Mouse (Mus musculus) limb, embryonic 11.5 days (tissue): ENCODE data around the gene Cap2. TPM values are rescaled to one million over a fixed set of nuclear protein-coding genes. Genes with fewer than 3 reads are reported as not detected.

ENCODE experiments used
- ATAC-seq: fragments of 200-750 bp; cut with Nextera tagmentation; 2 replicates; pipeline ENCODE4 v1.8.0; 2017; ENCODE audit warnings: low read depth; ENCODE audit not compliant: insufficient number of reproducible peaks, low FRiP score, low TSS enrichment
- DNase-seq: peaks from one replicate; pipeline ENCODE4 v3.0.0-alpha.2; 2015; ENCODE audit warnings: low spot score
- H3K27ac ChIP-seq: fragments of 300-500 bp; sonication (generic); replicated peaks from 2 replicates; pipeline ENCODE4 v1.5.1; 2014; ENCODE audit warnings: low read depth, mild to moderate bottlenecking, low read length
- H3K27me3 ChIP-seq: fragments of 300-500 bp; sonication (generic); 2 replicates; pipeline ENCODE4 v1.6.1; 2014; ENCODE audit warnings: mild to moderate bottlenecking, low read length, mixed read lengths; ENCODE audit not compliant: control insufficient read depth, insufficient read depth
- H3K36me3 ChIP-seq: fragments of 300-500 bp; sonication (generic); 2 replicates; pipeline ENCODE4 v1.6.1; 2014; ENCODE audit warnings: mild to moderate bottlenecking, low read length, moderate library complexity, mixed read lengths; ENCODE audit not compliant: control insufficient read depth, insufficient read depth
- H3K4me1 ChIP-seq: fragments of 300-500 bp; sonication (generic); 2 replicates; pipeline ENCODE4 v1.6.1; 2014; ENCODE audit warnings: low read length, mixed read lengths; ENCODE audit not compliant: control insufficient read depth, insufficient read depth
- H3K4me2 ChIP-seq: fragments of 300-500 bp; sonication (generic); 2 replicates; pipeline ENCODE4 v1.6.1; 2014; ENCODE audit warnings: low read depth, mild to moderate bottlenecking, moderate library complexity; ENCODE audit not compliant: severe bottlenecking
- H3K4me3 ChIP-seq: fragments of 300-500 bp; sonication (generic); 2 replicates; pipeline ENCODE4 v1.5.1; 2014; ENCODE audit warnings: low read depth, low read length
- H3K9ac ChIP-seq: fragments of 300-500 bp; sonication (generic); 2 replicates; pipeline ENCODE4 v1.6.1; 2014; ENCODE audit warnings: mild to moderate bottlenecking, low read length
- H3K9me3 ChIP-seq: fragments of 300-500 bp; sonication (generic); 2 replicates; pipeline ENCODE4 v1.6.1; 2016; ENCODE audit warnings: low read length; ENCODE audit not compliant: control insufficient read depth
- WGBS: fragments of 180-500 bp; shearing (Covaris S2); extraction: QIAGEN DNeasy Blood & Tissue Kit; methylation state at CpG from one replicate; pipeline ENCODE4 v1.1.7; 2014; 5-methylcytosine and 5-hydroxymethylcytosine counted together
- polyA plus RNA-seq: library from polyadenylated mRNA; unstranded; fragments of >200 nt; fragmentation: Nextera tagmentation; extraction: Ambion mirVana; gene quantifications from 2 replicates; pipeline ENCODE4 v1.2.1, GENCODE M21; 2014

The Cap2 gene
- polyA plus RNA-seq, 1 experiment from 2014 or later, result 5.4 TPM

- Histone ChIP-seq H3K27ac (no peak overlapping the region), H3K36me3 (no peaks in the 10 kb centered on the region; the same call in 1 of the 2 replicates), H3K27me3 (no peaks in the 10 kb centered on the region), H3K9ac (no peak overlapping the region), H3K4me1 (no peaks in the 10 kb centered on the region), H3K9me3 (no peaks in the 10 kb centered on the region), H3K4me2 (no peak overlapping the region), H3K4me3 (no peak overlapping the region)
- no peak for DNase-seq
- ATAC-seq, result no peak
- WGBS, result 78% methylated on average over 5 of the region's 5 CpGs
Observed at GRCm38 (mm10) chr13:46654566-46654965, 152.9 kb downstream of the Cap2 start.

DNA sequence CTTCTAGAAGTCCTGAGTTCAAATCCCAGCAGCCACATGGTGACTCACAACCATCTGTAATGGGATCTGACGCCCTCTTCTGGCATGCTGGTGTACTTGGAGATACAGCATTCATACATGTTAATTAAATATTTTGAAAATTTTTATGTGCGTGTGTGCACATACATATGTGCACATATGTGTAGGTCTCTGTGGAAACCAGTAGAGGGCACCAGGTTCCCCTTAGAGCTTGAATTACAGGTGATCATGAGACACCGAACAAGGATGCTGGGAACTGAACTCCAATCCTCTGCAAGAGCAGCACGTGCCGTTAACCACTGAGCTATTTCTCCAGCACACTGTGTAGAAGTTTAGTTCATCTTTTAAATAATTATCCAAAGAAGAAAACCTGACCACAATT, 157.6 kb downstream of the Cap2 start:
- H3K4me3 ChIP-seq, result no peak overlapping the region
- 85% methylated on average over 5 of the region's 5 CpGs for WGBS
- H3K4me1 ChIP-seq, result no peaks in the 10 kb centered on the region
- no peaks in the 10 kb centered on the region for H3K9me3 ChIP-seq
- ATAC-seq (no peak), DNase-seq (no peak)
- H3K36me3 ChIP-seq, result no peaks in the 10 kb centered on the region
- H3K4me2 ChIP-seq, result no peak overlapping the region
- H3K27ac ChIP-seq, result no peak overlapping the region
- no peak overlapping the region for H3K9ac ChIP-seq
- H3K27me3 ChIP-seq, result no peaks in the 10 kb centered on the region

DNA sequence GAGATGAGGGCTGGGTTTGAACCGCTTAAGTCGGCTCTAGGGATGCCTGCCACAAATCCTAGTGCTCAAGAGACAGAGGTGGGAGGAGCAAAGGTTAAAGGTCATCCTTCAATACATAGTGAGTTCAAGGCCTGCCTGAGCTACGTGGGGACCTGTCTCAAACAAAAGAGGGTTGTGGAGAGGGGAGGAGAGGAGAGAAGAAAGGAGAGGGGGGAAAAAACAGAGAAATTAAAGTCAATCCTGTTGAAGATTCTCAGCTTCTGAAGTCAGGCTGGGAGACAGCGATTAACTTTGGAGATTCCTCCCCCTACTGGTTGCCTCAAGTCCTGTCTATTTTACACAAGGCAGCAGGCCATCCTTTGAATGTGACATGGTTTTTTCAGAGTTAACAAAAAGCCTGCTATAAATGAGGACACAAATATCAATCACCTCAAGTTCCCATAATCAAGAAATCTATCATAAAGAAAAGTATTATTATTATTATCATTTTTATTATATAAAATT, 161.9 kb downstream of the Cap2 start:
- Histone ChIP-seq H3K4me3 (no peak overlapping the region), H3K36me3 (no peaks in the 10 kb centered on the region), H3K27ac (no peak overlapping the region), H3K27me3 (no peaks in the 10 kb centered on the region), H3K9me3 (no peaks in the 10 kb centered on the region), H3K4me2 (no peak overlapping the region), H3K4me1 (no peaks in the 10 kb centered on the region), H3K9ac (no peak overlapping the region)
- whole genome bisulfite sequencing, result 48% methylated on average over 4 of the region's 4 CpGs
- no peak for ATAC-seq
- no peak for DNase-seq

- WGBS, result 1% methylated on average over 42 of the region's 46 CpGs
- ATAC-seq, result peak; percentile 93
- peaks cover 3% of the 10 kb centered on the region; the same call in 1 of the 2 replicates for H3K36me3 ChIP-seq
Observed at GRCm38 (mm10) chr13:46669048-46669619, 167.5 kb downstream of the Cap2 start, which contains the start of gene Fam8a1. Gene Fam8a1 (plus strand): TSS chr13:46669522.

DNA sequence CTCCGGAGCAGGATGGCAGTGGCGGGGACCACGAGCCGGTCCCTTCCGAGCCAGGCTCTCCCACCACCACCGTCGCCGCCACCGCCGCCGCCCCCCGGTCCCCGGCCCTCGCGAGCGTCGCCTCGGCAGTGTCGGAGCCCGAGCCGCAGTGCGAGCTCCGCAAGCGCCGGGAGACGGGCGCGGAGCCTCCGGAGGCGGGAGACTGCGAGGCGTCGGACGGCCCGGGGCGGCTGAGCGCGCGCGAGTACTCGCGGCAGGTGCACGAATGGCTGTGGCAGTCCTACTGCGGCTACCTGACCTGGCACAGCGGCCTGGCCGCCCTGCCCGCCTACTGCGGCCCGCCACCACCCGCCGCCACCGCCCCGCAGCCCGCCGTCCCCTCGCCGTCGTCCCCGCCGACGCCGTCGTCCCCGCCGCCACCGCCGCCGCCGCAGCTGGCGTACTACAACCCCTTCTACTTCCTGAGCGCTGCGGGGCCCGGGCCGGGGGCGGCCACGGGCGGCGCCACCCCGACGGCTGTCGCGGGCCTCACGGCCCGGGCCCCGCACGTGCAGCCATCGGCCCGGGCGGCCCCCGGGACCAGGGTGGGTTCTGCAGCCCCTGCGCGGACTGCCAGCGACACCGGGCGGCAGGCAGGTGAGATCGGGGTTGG, 168.1 kb downstream of the Cap2 start:
- peaks cover 3% of the 10 kb centered on the region; the same call in 1 of the 2 replicates for H3K36me3 ChIP-seq
- H3K4me1 ChIP-seq, result 0 out of 2 replicates have a peak, but pooled peaks cover 2% of the 10 kb centered on the region
- H3K9me3 ChIP-seq, result no peaks in the 10 kb centered on the region
- WGBS, result under 1% methylated on average over 50 of the region's 96 CpGs
- H3K27ac ChIP-seq, result no peak overlapping the region
- H3K4me2 ChIP-seq, result peak overlapping the region; percentile 92
- H3K27me3 ChIP-seq, result no peaks in the 10 kb centered on the region
- DNase-seq, result peak; percentile 30
- peak; percentile 68 for ATAC-seq
- H3K4me3 ChIP-seq, result peak overlapping the region; percentile 86
- peak overlapping the region; percentile 76 for H3K9ac ChIP-seq

More at GRCm38 (mm10) chr13:46669048-46669619, 167.5 kb downstream of the Cap2 start, which contains the start of gene Fam8a1:
- Histone ChIP-seq H3K27me3 (no peaks in the 10 kb centered on the region), H3K27ac (no peak within 1 kb of the TSS), H3K4me1 (0 out of 2 replicates have a peak, but pooled peaks cover 2% of the 10 kb centered on the region), H3K9me3 (no peaks in the 10 kb centered on the region), H3K4me2 (peak within 1 kb of the TSS; percentile 92), H3K9ac (peak within 1 kb of the TSS; percentile 76), H3K4me3 (peak within 1 kb of the TSS; percentile 86)
- DNase-seq, result peak; percentile 99

- 0 out of 2 replicates have a peak, but pooled peaks cover 2% of the 10 kb centered on the region for H3K4me1 ChIP-seq
- H3K27ac ChIP-seq, result no peak overlapping the region
- no peak overlapping the region for H3K9ac ChIP-seq
- peak overlapping the region; percentile 86 for H3K4me3 ChIP-seq
- 74% methylated on average over 9 of the region's 9 CpGs for WGBS
- peaks cover 3% of the 10 kb centered on the region; the same call in 1 of the 2 replicates for H3K36me3 ChIP-seq
- no peaks in the 10 kb centered on the region for H3K9me3 ChIP-seq
- no peak for ATAC-seq
- peak overlapping the region; percentile 92 for H3K4me2 ChIP-seq
- DNase-seq, result no peak
- no peaks in the 10 kb centered on the region for H3K27me3 ChIP-seq
Observed at GRCm38 (mm10) chr13:46670514-46670913, 168.9 kb downstream of the Cap2 start.

DNA sequence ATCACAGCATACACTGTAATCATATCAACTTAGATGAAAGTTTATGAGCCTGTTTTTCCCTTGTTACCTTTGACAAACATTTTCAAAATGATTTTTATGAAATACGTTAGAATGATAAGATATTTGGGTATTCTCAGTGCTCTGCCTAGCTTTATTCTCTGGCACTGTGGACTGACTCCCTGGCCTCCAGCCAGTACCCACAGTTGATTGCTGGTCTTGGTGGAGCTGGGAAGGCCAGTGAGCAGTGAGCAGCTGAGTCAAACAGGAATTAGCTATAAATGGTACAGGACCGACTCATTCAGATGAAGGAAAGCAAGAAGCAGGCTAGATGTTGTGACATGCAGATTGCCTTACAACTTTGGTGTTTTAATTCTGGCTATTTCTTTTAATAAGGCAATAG, 173.0 kb downstream of the Cap2 start:
- no peak overlapping the region for H3K4me2 ChIP-seq
- H3K9me3 ChIP-seq, result no peaks in the 10 kb centered on the region
- H3K4me3 ChIP-seq, result no peak overlapping the region
- H3K27me3 ChIP-seq, result no peaks in the 10 kb centered on the region
- peaks cover 6% of the 10 kb centered on the region; the same call in 1 of the 2 replicates for H3K36me3 ChIP-seq
- no peaks in the 10 kb centered on the region for H3K4me1 ChIP-seq
- H3K27ac ChIP-seq, result no peak overlapping the region
- WGBS, result 88% methylated on average over 2 of the region's 2 CpGs
- no peak overlapping the region for H3K9ac ChIP-seq
- DNase-seq (no peak), ATAC-seq (no peak)

DNA sequence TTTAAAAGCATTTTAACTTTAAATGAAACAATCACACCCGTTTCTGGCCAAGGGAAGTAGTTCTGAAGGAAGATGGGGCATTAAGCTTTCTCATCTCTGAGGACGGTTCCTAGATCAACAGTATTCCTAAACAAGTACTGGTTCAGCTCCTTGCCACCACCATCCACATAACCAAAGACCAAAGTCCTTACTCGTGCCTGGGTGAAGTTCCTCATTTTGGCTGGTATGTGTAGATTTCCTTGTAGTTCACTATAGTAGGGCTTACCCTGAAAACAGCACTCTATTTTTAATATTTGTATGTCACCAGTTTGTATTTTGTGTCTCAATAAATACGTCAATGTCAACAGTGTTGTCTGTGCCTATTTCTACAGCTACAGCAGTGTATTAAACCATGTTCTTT, 176.1 kb downstream of the Cap2 start:
- Histone ChIP-seq H3K27me3 (no peaks in the 10 kb centered on the region), H3K36me3 (peaks cover 8% of the 10 kb centered on the region; the same call in 1 of the 2 replicates), H3K4me2 (no peak overlapping the region), H3K27ac (no peak overlapping the region), H3K4me3 (no peak overlapping the region), H3K4me1 (no peaks in the 10 kb centered on the region), H3K9me3 (no peaks in the 10 kb centered on the region), H3K9ac (no peak overlapping the region)
- no peak for ATAC-seq
- 89% methylated on average over 4 of the region's 4 CpGs for WGBS
- DNase-seq, result no peak
